Mouse (Mus musculus): Measurements from ENCODE around the gene Ccdc157.
"Not testable (repeated sequence)": the region's sequence is repeated elsewhere in the genome, so short reads cannot be mapped to it uniquely, and the experiment has no call there.

The Ccdc157 gene

GRCm38 (mm10) chr11:4159808-4160708, at the start of gene Ccdc157, which contains the start of gene Sf3a1:
Gene Ccdc157, minus strand, starts transcription at chr11:4160293.
Gene Sf3a1, plus strand, starts transcription at chr11:4160350.
- peak; percentile 89 to 91 for DNase-seq

DNA sequence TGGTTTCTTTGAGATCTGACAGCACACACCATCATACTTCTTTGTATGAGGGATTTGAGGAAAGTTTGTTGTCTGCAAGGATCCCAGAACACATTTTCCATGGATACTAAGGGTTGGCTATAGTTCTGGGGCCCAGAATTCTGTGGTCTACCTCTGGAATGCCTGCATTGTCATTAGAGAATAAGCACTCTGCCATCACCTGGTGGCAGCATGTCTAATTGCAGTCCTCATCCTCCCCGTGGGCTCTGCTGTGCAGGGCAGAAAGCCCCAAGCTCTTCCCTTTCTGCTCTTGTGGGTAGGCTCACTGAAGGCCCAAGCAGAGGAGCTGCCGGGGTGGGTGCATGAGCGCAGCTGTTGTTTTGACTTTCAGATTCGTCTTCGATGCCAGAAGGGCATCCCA, 49.5 kb upstream of the Ccdc157 start:
- no peak for DNase-seq

DNA sequence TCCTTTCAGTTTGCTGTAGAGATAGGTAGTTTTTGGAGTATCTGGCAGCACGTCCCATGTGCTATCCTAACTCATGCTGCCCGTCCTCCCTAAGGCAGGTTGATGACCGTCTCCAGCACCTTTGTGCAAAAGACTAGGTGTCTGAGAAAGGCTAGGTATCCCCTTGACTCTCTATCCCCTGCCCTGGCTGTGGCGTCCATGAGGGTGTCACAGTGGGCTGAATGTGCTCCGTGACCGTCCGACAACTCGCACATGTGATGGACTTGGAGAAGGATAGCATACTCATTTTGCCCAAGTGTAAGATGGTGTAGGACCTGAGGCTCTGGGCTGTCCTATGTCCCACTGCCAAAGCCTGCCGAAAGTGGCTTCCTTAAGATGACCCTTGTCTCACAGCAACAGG, 47.6 kb upstream of the Ccdc157 start:
- DNase-seq: no peak

DNA sequence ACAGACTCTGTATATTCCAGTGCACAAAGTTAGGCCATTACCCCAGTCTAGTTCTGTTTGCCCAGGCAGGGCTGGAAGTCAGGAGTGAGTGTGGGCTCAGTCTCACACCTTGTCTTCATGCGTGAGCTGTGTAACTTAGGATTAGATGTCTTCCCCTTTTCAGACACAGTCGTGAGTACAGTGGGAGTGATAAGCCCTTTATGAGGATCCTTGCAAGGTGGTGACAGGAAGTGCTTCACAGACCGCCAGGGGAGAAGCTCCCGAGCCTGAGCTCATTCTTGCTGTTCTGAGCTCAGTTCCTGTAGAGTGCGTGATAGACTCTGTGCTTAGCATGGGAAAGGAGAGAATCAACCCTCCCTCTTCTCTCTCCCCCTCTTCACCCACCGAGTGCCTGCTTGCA, 46.5 kb upstream of the Ccdc157 start:
- peak in 1 of 2 experiments; percentile 36 for DNase-seq

- no peak for DNase-seq
Observed at GRCm38 (mm10) chr11:4205951-4206350, 45.9 kb upstream of the Ccdc157 start.

GRCm38 (mm10) chr11:4205097-4205655, 45.1 kb upstream of the Ccdc157 start:
- DNase-seq: no peak

GRCm38 (mm10) chr11:4203705-4204074, 43.6 kb upstream of the Ccdc157 start:
- peak; percentile 51 to 61 for DNase-seq

DNA sequence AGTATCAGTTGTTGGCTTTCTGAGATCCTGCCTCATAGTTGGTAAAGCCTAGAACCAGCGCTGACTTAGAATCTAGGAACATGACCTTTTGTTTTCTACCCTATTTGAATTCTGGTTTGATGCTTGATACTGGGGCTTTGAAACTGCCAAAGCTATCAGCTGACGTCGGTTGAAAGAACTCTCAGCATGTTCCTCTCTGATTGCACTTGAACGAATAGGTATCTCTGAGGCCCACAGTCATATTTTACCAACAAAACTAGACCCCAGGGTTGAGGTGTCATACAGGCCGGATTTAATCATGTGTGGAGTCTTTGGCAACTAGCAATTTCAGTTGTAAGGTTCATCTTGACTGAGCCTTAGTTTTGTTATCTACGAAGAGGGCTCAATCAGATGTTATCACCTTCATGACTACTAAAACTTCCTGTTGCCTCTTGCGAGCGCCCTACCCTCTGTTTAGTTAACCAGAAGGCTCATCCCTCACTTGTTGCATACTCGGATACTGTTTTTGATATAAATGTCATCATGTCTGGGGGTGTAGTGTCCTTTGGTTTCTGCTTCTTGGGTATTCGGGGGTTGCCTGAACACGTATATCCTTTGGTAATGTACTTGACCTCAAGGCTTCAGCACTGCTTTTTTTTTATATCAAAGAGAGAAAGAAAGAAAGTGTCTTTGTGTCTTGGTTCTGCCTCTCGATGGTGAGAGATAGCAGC, 43.1 kb upstream of the Ccdc157 start:
- no peak for DNase-seq

- DNase-seq: no peak
Observed at GRCm38 (mm10) chr11:4201981-4202700, 42.0 kb upstream of the Ccdc157 start.

GRCm38 (mm10) chr11:4197691-4198090, 37.6 kb upstream of the Ccdc157 start:
- no peak for DNase-seq

DNA sequence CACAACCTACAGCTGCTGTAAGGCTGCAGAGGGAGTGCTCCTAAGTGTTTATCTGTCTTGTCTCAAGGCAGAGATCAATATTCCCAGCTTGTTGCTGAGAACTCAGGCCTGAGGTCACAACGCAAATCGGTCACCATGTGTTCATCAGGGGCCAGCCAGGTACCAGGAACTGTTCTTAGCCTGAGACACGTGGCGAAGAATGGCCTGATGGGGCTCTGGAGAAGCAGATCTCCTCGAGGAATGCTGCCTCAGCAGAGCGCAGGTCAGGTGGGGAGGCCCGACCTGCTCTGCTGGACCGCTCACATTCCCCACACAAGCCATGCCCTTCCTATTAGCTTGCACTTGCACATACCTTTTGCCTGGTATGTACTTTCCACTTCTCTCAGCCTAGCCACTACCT, 36.5 kb upstream of the Ccdc157 start:
- DNase-seq: no peak

DNA sequence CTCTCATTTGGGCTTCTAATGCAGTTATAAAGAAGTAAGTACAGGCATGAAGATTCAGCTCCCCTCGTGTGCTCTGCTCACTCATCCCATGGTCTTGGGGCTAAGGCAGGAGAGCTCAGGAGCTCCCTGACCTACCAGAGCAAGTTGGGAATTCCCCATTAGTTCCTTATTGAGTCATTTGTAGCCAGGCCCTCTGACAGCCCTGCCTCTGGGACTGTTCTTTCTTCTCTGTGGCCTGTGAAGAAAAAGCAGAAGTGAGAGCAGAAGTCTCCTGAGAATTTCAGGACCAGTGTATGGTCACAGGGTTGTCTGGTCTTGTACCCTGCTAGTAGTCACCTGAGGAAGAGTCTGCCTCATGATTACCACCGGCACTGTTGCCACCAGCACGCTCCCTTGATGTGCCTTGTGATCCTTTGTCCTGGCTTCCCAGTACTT, 35.5 kb upstream of the Ccdc157 start:
- DNase-seq: no peak

DNA sequence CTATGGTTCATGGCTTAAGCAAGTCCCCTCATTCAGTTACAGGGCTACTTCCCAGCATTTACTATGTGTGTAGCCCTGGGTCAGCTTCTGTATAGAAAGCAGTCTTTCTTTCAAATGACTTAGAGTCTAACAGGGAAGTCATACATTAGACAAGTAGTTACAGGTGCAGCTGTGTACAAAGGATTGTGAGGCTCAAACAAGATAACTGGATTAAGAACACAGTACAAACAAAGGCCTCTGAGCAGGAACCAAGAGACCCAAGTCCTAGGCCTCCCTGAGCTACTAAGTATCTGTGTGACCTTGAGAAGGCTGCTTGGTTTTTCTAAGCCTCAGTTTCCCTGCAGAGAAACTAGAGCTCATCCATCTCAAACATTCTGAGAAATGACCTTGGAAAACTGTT, 33.3 kb upstream of the Ccdc157 start:
- DNase-seq: no peak

- DNase-seq: no peak
Observed at GRCm38 (mm10) chr11:4192757-4193156, 32.7 kb upstream of the Ccdc157 start.

- no peak for DNase-seq
Observed at GRCm38 (mm10) chr11:4190677-4191076, 30.6 kb upstream of the Ccdc157 start.

DNA sequence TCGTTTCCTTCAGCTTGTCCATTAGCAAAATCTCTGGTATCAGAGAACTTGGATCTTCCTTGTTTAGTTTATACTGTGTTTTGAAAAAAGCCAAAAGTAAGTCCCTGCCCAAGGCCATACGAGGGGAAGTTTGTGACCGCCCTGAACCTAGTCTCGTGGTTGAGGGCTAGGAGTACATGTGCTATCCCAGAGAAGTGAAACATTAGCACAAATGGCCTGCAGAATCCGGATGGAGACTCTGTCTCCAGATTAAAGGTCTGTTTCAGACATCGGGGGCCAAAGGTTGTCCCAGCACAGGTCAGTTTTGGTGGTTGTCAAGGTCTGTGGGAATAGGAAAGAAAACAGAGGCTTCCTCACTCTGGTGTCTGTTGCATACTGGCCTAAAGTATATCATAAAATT, 29.1 kb upstream of the Ccdc157 start:
- DNase-seq: no peak

DNA sequence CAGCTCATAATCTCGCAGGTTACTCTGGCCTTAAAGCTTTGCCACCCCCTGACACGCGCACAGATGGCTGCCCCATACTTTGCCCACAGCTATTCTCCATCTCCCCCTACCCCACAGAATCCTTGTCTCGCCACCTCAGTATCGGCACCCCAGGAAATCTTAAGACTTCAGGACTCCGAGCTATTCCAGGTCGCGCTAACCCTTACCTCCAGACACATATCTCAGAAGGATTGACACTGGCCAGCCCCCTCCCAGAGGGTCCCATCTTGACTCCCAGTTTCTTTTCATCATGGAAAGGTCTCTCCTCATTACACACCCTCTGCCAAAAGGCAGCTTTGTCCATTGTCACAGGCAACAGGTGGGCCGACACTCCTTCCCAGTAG, 27.2 kb upstream of the Ccdc157 start:
- no peak for DNase-seq

GRCm38 (mm10) chr11:4186486-4187317, 26.6 kb upstream of the Ccdc157 start, which contains the start of gene Tbc1d10a:
Gene Tbc1d10a, plus strand, starts transcription at chr11:4186789.
- peak; percentile 99 for DNase-seq

GRCm38 (mm10) chr11:4185480-4185879, 25.4 kb upstream of the Ccdc157 start:
- not testable (repeated sequence) for DNase-seq

DNA sequence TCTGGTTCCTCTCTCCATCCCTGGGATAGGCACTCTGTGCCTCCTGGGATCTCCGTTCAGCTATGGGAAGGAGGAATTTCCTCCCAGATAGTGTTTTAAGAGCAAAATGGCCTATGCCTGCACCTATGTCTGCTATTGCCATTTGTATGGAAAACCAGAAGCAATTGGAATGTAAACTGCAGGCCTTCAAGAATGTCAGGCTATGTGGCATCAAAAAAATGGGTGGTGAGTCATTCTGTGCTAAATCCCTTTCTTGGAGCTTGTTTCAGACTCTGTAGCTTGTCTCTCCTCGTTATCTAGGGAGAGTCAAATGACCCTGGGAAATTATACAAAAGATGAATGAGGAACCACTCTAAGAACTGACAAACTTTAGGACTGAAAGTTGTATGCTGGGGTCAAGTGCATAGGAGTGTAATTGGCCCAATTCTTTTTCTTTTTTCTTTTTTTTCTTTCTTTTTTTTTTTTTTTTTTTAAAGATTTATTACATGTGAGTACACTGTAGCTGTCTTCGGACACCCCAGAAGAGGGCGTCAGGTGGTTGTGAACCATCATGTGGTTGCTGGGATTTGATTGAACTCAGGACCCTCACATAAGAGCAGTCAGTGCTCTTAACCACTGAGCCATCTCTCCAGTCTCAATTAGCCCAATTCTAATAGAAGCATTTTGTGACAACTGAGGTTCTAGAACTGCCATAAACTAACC, 24.3 kb upstream of the Ccdc157 start:
- DNase-seq: no peak

DNA sequence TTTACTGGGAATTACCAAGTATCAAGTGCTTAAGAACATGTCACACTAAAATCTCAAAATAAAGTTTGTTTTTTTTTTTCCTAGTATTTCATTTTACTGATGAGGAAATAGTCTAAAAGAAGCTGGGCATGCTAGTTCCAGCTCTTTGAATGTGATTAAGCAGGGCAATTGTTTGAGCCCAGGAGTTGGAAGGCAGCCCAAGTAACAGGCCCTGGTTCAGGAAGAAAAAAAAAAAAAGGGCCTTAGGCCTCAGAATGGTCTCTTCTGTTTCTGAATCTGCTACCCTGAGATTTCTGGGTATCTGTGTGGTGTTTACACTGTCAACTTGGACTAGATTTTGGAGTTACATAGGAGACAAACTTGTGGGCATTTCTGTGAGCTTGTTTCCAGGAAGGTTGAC, 23.4 kb upstream of the Ccdc157 start:
- no peak for DNase-seq

Measured in thymus, adult 18-20 months (tissue).